Mouse (Mus musculus) T-helper 1 cell (primary cell): ENCODE results near the gene Gpc5.

Experiments used
- in situ Hi-C: fragments of 300-600 bp; cut with MboI, MseI; formaldehyde crosslinking; loops from one replicate; pipeline ENCODE4 v1.15.1; 2025; ENCODE audit warnings: high pct_unique_total_duplicates

Gpc5 gene

GRCm38 (mm10) chr14:115500794-115501193 lies 408.8 kb downstream of the Gpc5 start:
- in situ Hi-C loops: no loop called here

GRCm38 (mm10) chr14:115546516-115547282 lies 454.7 kb downstream of the Gpc5 start:
- in situ Hi-C loops: no loop called here

GRCm38 (mm10) chr14:115551996-115552395 lies 460.0 kb downstream of the Gpc5 start:
- in situ Hi-C loops: no loop called here

GRCm38 (mm10) chr14:115580466-115581255 lies 488.6 kb downstream of the Gpc5 start:
- in situ Hi-C loops: no loop called here

GRCm38 (mm10) chr14:115581256-115581633 lies 489.2 kb downstream of the Gpc5 start:
- in situ Hi-C loops: no loop called here

- in situ Hi-C loops: no loop called here
Measured at GRCm38 (mm10) chr14:115600259-115601029, 508.4 kb downstream of the Gpc5 start.

GRCm38 (mm10) chr14:115614154-115614553 lies 522.1 kb downstream of the Gpc5 start:
- in situ Hi-C loops: no loop called here

- in situ Hi-C loops: no loop called here
Measured at GRCm38 (mm10) chr14:115616305-115616704, 524.3 kb downstream of the Gpc5 start.

GRCm38 (mm10) chr14:115616846-115617245 lies 524.8 kb downstream of the Gpc5 start:
- in situ Hi-C loops: no loop called here

- in situ Hi-C loops: no loop called here
Measured at GRCm38 (mm10) chr14:115620473-115620872, 528.5 kb downstream of the Gpc5 start.

GRCm38 (mm10) chr14:115631160-115631898 lies 539.3 kb downstream of the Gpc5 start:
- in situ Hi-C loops: no loop called here

GRCm38 (mm10) chr14:115633311-115633710 lies 541.3 kb downstream of the Gpc5 start:
- in situ Hi-C loops: no loop called here

GRCm38 (mm10) chr14:115679875-115680274 lies 587.9 kb downstream of the Gpc5 start:
- in situ Hi-C loops: no loop called here

- in situ Hi-C loops: no loop called here
Measured at GRCm38 (mm10) chr14:115746013-115746412, 654.0 kb downstream of the Gpc5 start.

- in situ Hi-C loops: no loop called here
Measured at GRCm38 (mm10) chr14:115760241-115760640, 668.2 kb downstream of the Gpc5 start.

- in situ Hi-C loops: no loop called here
Measured at GRCm38 (mm10) chr14:115779382-115780177, 687.6 kb downstream of the Gpc5 start.

GRCm38 (mm10) chr14:115804751-115805150 lies 712.7 kb downstream of the Gpc5 start:
- in situ Hi-C loops: no loop called here

- in situ Hi-C loops: no loop called here
Measured at GRCm38 (mm10) chr14:115819021-115819420, 727.0 kb downstream of the Gpc5 start.

GRCm38 (mm10) chr14:115821657-115822056 lies 729.6 kb downstream of the Gpc5 start:
- in situ Hi-C loops: no loop called here

GRCm38 (mm10) chr14:115830485-115830884 lies 738.5 kb downstream of the Gpc5 start:
- in situ Hi-C loops: no loop called here
